Mouse (Mus musculus) CH12F3 (cell line): ENCODE results near the gene Ap3m1.
"Not testable (repeated sequence)": the region's sequence is repeated elsewhere in the genome, so short reads cannot be mapped to it uniquely, and the experiment has no call there.

Experiments used
- in situ Hi-C: fragments of 300-500 bp; cut with MboI; formaldehyde crosslinking; loops from 2 replicates; pipeline ENCODE4 v1.14.3; 2020; ENCODE audit warnings: low sequenced_read_pairs

Gene Ap3m1

GRCm38 (mm10) chr14:21052112-21052780 is at the start of gene Ap3m1, which contains the start of gene Adk:
Gene Ap3m1, minus strand, starts transcription at chr14:21052508.
Gene Adk, plus strand, starts transcription at chr14:21052574.
- in situ Hi-C loops: no loop called here

GRCm38 (mm10) chr14:21101562-21101961 is 49.3 kb upstream of the Ap3m1 start:
- in situ Hi-C loops: no loop called here

DNA sequence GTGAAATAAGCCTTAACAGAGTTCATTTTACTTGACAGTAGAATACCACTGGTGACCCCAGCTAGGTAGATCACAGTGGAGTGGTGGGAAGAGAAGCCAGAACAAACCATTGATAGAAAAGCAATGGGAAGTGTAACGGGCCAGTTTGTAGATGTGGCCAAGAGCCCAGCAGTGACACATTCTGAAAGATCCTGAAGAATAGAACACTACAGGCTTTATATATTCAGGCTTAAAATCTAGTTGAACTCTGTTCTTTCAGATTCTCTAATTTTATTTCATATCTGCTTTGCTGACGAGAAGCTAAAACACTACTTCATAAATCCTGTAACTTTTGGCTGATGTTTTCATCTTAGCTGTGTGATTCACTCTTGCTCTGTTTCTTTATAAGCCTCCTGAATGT is 48.6 kb upstream of the Ap3m1 start:
- in situ Hi-C loops: no loop called here

- in situ Hi-C loops: no loop called here
These were observed 47.1 kb upstream of the Ap3m1 start for GRCm38 (mm10) chr14:21099371-21099770.

DNA sequence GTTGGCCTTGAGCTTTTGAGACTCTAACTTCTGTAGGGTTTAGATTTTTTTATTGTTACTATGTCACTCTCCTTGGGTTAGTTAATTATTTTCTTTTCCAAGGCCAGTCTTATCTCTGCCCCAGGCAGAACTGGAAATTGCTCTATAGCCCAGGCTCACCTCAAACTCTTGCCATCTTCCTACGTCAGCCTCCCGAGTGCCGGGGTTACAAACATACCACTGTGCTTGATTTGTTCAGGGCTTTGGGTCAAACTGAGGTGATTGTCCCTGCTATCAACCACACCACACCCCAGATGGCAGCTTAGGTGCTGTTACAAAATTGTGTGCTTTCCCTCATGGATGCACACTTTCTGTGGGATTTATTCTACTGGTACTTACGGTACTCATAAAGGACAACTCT is 44.4 kb upstream of the Ap3m1 start:
- in situ Hi-C loops: no loop called here

GRCm38 (mm10) chr14:21096279-21096678 is 44.0 kb upstream of the Ap3m1 start:
- in situ Hi-C loops: no loop called here

GRCm38 (mm10) chr14:21094161-21094560 is 41.9 kb upstream of the Ap3m1 start:
- in situ Hi-C loops: not testable (repeated sequence)

GRCm38 (mm10) chr14:21090930-21091486 is 38.7 kb upstream of the Ap3m1 start:
- in situ Hi-C loops: no loop called here

DNA sequence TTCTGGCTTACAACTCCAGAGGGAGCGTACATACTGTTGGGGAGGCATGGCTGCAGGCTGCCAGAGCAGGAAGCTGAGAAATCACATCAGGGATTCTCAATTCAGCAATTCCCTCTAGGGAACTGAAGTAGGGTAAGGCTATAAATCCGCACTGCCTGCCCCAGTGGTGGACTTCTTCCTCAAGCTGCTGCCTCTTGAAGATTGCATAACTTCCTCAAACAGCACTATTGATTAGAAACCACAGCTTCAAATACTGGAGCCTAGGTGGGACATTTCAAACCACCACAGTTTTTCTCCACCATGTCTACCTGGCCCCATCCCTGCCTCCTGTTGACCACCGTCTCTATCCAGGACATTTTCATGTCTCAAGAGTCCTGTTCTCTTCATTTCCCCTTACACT is 38.1 kb upstream of the Ap3m1 start:
- in situ Hi-C loops: no loop called here

GRCm38 (mm10) chr14:21088731-21089130 is 36.4 kb upstream of the Ap3m1 start:
- in situ Hi-C loops: no loop called here

GRCm38 (mm10) chr14:21087390-21088060 is 35.2 kb upstream of the Ap3m1 start:
- in situ Hi-C loops: no loop called here

DNA sequence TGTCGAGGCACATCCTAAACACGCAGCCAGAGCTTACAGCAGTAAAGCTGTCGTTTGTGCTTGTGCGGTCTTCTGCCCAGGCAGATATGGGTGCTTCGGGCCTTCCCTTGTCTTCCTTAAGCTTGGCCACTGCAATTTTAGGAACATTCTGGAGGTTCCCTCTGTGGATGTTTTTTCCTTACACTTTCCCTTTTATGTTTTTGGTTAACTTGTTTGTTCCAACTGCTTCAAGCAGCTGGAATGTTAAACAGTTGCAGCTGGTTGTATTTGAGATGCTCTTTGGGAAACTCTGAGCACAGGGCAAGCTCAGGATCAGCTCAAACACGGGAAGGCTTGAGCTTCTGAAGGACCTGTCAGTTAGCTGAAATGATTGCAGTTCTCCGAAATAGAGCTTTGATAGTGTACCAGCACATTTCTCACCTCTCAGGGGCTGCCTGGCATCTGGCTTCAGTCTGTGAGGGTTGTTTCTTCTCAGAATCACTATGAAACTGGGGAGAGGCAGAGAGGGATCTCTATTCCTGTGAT is 34.6 kb upstream of the Ap3m1 start:
- in situ Hi-C loops: no loop called here

DNA sequence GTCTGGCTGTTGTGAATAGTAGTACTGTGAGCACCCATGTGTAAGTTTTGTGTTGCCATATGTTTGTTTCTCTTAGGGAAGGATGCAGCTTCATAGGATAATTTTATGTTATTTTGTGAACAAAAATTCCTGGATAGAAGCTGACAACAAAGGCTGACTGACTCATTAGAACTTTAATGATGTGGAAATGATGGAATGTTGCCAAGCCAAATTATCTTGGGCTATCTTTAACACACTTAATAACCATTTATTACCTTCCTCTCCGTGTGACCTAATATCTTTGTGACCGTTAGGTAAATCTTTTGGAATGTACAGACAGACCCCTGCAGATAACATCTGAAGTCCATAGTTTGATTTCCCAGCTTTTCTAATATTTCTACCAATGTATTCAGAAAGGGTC is 33.8 kb upstream of the Ap3m1 start:
- in situ Hi-C loops: no loop called here

DNA sequence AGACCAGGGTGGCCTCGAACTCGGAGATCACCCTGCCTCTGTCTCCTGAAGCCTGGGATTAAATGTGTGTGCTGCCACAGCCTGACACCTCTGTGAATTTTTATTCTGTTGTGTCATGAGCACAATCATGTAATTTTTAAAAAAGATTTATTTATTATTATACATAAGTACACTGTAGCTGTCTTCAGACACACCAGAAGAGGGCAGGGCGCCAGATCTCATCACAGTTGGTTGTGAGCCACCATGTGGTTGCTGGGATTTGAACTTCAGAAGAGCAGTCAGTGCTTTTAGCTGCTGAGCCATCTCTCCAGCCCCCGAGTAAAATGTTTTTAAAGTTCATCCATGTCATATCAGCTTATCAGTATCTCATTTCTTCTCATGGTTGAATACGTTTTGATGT is 33.4 kb upstream of the Ap3m1 start:
- in situ Hi-C loops: no loop called here

DNA sequence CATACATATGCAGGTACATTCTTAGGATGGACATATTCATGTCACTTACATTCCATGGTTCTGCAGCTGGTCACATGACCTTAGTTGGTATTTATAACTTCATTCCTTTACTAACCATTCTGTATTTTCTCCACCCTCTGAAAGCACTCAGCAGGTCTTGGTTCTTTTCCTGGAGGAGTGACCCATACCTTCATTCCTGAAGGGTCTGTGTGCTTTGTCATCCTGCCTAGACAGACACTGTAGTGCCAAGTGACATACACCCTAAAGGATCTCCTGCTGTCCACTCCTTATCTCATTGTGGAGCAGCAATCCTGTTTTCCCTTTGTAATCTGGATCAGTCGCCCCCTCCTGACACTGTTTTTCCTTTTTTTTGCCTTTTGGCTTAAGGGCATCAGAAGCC is 30.5 kb upstream of the Ap3m1 start:
- in situ Hi-C loops: no loop called here

GRCm38 (mm10) chr14:21078511-21078910 is 26.2 kb upstream of the Ap3m1 start:
- in situ Hi-C loops: no loop called here

- in situ Hi-C loops: no loop called here
These were observed 25.6 kb upstream of the Ap3m1 start for GRCm38 (mm10) chr14:21077939-21078338.

GRCm38 (mm10) chr14:21076501-21077194 is 24.3 kb upstream of the Ap3m1 start:
- in situ Hi-C loops: no loop called here

GRCm38 (mm10) chr14:21075751-21076500 is 23.6 kb upstream of the Ap3m1 start:
- in situ Hi-C loops: no loop called here

DNA sequence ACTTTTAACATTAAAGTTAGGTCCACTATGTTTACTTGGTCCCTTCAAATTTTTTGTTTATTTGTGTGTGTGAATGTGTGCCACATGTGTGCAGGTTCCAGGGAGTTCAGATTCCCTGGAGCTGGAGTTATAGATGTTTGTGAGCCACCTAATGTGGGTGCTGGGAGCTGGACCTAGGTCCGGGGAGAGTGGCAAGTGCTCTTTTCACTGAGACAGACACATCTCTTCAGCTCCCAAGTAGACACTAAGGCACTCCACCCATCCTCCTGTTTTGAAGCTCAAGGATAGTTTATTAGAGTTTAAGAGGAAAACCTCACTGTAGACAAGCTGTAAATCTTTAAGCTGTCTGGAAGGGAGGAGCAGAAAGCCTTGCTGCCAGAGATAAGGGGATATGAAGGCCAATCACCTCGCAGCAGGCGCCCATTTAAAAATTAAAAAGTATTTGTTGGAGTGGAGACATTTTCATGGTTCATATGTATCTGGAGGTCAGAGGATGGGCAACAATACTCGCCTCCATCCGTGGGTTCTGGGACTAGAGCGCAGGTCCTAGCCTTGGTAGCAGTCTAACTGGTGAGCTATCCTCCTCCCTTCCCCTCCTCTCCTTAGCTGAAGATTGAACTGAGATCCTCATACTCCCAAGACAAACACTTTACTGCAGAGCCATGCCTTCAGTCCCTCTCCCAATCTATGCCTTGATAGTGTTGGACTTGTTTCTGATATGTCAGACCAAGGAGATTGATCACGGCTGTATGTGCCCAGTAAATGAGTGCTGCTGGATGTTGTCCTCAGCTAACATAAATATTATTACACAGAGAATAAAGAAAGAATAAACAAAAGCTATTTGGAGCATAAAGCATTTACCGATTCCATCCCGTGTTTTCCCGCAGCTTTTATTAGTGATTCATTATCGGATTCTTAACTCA is 22.4 kb upstream of the Ap3m1 start:
- in situ Hi-C loops: no loop called here
